Mouse (Mus musculus): ENCODE measurements around the gene Gm20683. TPM values are rescaled to one million over a fixed set of nuclear protein-coding genes. Genes with fewer than 3 reads are reported as not detected.
A peak's percentile ranks its signal among the peaks of the same experiment; 100 is the strongest.

The Gm20683 gene
- total RNA-seq, 2 experiments from 2014 or later = 29.0 to 30.4 TPM

DNA sequence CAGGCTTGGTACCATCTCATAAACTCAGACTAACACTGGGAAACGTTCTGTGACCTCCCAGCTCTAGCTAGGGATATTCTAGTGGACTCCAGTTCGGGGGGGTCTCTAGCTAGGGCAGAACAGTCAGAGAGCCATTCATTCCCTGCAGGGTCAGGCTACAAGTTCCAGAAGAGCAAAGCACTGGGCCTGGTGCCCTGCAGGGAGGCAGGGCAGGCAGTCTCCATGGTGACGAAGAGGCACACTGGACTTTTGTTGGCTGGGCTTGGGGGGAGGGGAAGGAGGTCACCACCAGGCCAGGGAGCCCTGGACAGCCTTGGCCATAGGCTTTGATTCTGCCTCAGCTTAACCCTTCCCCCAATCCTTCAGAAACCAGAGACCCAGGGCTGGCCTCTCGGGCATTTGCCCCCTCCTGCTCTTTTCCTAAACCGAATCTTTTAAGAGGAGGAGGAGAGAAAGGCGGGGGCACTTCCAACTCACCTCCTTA is 45.9 kb downstream of the Gm20683 start, which contains the start of gene AC134908.4:
Gene AC134908.4, minus strand, starts transcription at position 51 of the 484 bp plus-strand sequence.
- DNase-seq = peak; percentile 59 to 70

DNA sequence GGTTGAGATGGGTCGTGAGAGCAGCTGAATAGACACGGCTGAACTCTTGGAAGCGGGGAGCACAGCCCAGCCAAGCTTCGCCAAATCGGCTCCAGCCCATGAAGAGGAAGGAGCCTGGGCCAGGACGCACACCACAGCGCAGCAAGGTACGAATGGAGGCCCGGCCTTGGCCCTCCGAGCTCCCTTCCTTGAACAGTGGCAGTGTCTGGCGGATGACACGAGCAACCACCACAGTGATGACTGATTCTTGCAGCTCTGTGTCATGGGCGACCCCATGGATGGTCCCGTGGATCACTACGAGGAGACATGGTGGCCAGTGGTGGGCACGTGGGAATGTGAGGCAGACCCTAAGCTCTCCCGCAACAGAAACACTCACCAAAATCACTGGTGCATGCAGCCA is 46.6 kb downstream of the Gm20683 start:
- no peak for DNase-seq

DNA sequence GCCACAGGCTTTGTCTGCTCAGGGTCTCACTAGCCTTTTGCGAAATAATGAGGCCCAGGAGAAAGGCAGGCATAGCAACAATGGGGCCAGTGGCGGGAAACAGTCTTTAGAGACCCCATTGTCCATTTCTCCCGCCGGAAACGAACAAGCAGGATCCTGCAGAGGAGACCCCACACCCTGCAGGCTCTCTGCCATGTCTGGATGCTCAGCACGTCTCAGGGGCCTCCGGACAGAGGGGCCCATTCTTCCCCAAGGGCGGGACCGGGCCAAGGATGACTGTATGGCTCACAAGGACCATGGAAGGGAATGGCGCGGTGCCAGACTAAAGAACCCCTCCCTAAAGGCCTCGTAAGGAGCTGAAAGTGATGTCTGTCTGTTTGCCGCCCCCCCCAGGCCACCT is 47.4 kb downstream of the Gm20683 start:
- DNase-seq = no peak

DNA sequence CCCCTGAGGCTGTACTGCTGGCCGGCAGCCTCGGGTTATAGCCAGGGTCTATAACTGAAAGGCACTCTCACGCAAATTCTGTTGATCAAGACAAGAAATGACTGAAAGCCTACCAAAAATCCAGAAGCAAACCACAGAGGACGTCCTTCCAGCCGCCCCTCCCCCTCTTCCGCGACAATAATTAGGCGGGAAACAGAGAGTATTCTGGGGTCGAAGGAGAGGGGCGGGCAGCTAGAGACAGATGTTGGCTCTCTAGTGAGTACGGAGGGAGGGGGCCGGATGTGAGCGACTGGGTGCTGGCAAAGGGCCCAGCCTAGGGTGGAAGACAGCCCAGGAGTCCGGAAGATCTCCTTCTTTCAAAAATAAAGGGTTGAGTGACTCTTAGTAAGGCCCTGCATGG is 48.9 kb downstream of the Gm20683 start, which contains the start of gene Fam173a:
Gene Fam173a, minus strand, starts transcription at position 287 of the 400 bp plus-strand sequence.
- peak; percentile 67 for DNase-seq

DNA sequence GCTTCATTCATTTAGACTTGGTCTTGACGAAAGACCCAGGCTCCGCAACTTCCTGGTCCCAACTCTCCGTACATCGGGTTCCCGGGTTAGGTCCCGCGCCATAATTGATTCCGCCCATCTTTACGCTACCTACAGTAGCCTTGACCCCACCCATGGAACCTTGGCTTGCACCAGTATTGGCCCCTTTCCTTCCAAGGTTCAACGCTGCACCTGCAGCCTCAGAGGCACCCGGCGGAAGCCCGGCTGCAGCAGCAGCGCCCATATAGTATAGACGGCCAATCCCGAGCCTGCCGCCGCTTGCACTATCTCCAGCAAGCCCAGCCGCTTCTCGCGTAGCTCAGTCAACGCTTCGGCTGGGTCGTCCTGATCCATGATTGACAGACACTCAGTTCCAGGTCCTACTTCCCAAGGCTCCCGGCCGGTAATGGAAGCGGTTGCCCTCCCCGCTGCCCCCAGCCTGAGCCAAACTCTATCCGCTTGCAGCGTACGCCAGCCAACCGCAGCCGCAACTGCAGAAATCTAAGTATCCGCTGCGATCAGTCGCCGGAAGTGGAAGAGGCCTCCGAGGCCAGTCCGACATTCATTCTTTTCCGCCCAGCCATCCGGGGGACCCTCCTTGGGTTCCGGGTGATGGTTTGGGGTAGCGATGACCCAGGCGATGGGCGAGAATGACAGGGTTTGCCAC is 49.6 kb downstream of the Gm20683 start:
- DNase-seq = peak; percentile 87 to 88

DNA sequence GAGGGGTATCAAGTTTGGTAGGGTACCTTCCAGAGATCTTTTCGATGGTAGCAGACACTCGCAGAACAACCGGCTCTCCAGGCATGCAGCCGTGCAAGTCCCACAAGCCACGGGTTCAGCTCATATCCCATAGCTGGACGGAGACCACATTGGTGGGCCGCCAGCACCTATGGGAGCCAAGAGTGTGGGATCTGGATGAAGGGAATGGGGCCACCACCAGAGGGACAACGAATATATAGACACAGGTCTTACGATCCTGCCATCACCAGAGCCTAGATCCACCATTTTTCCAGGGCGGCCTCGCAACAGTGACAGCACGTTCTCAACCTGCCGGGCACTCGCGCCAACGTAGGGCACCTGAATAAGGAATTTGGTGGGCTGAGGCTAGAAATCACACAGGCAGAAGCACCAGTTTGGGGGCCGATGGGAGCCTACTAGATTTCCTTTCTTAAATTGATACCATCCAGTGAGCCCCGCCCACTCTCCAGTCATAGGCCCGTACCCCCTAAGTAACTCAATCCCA is 50.2 kb downstream of the Gm20683 start:
- no peak for DNase-seq

DNA sequence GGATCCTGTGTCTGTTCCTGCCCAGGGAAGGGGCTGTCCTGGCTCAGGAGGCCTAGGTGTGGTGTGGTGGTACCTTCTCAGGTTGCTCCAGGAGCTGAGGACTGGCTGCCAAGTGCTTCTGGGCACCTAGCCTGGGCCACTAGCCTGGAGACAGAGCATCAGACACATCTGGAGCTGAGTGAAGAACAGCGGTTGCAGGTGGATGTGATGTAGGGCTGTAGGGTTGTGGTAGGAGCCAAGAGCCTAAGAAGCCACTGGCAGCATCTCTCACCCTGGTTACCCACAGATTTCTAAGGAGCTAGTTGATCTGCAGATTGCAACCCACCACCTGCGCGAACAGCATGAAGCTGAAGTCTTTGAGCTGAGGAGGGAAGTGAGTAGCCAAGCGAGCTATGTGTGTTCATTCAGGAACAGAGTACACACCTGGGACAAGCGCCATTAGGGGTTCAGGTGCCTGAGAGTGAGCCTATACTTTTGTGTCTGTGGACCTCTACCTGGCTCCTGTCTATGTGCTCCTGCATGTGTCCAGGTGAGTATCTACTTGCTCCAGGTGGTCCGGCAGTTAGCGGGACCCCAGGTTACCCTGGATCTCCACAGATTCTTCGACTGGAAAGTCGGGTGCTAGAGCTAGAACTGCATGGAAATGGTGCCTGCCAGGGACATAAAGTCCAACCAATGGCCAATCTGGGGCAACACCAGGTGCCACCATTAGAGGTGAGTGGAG is 54.6 kb downstream of the Gm20683 start:
- no peak for DNase-seq

DNA sequence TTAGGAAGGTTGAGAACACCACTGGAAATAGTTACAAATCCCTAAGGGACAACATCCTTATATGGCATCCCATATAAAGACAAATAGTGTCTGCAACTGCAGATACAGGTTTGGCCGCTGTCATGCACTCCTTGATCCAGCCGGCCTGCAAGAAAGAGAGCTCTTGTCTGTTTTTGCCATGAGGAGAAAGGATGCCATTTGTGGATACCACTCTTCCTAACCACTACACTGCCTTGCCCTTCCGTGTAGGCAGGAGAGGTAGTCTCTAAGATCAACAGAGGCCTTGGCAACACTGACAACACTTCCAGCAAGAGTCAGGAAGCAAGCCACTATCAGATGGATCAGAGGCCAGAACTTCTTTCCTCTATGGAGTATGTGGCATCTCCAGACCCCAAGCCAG is 55.3 kb downstream of the Gm20683 start, which contains the start of gene Ccdc78:
Gene Ccdc78, plus strand, starts transcription at position 301 of the 400 bp plus-strand sequence.
- DNase-seq = no peak

DNA sequence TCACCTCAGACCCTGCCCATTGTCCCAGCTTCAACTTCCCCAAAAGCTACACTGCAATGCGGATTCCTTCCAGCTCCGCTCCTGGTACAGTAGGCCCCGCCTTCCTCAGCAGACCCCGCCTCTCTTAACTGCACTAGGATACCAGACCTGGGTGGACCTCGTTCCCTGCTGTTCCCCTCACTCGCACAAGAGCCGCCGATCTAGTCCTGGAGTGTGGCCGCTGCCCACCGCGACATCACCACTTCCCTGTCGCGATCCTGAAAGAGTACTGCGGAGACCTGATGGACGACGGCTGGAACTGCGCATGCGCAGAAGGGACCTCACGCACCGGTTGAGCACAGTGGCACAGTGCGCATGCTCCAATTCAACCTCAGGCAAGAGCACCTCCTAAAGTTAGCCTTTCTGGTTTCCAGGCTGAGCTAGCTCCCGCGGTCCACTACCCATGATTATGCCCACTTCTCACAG is 56.2 kb downstream of the Gm20683 start, which contains the start of gene Haghl:
Gene Haghl, minus strand, starts transcription at position 393 of the 465 bp plus-strand sequence.
- peak; percentile 94 to 95 for DNase-seq

Small RNA genes within 50 kb of the gene (microRNA-seq; reads per million reads assigned to microRNA genes)
- 1.7 to 2.7 reads per million in 2 experiments for gene Mir3082

Other genes starting within 250 kb of the Gm20683 start
- gene Gng13, start 124.6 kb downstream of the Gm20683 start, total RNA-seq (2021) = 100 to 1,000 TPM; 111 to 127 TPM
- gene Chtf18, start 114.3 kb downstream of the Gm20683 start, total RNA-seq (2021) = 1 to 10 TPM in 1 of 2 experiments, under 1 TPM in 1; 0.73 to 1.6 TPM
- gene Rpusd1, start 114.1 kb downstream of the Gm20683 start, total RNA-seq (2021) = 10 to 100 TPM; 50.0 to 52.5 TPM
- under 1 TPM in 1 of 2 experiments, not detected in 1; 0.12 TPM for gene Mslnl, start 105.7 kb downstream of the Gm20683 start, total RNA-seq (2021)
- under 1 TPM; 0.66 to 0.77 TPM for gene Msln, start 87.4 kb downstream of the Gm20683 start, total RNA-seq (2021)
- 10 to 100 TPM; 35.1 to 37.5 TPM for gene Narfl, start 68.0 kb downstream of the Gm20683 start, total RNA-seq (2021)
- gene Haghl, start 56.1 kb downstream of the Gm20683 start, total RNA-seq (2021) = 100 to 1,000 TPM in 1 of 2 experiments, 10 to 100 TPM in 1; 98.1 to 107 TPM
- gene Ccdc78, start 55.2 kb downstream of the Gm20683 start, total RNA-seq (2021) = under 1 TPM; 0.20 to 0.25 TPM
- gene Fam173a, start 48.9 kb downstream of the Gm20683 start, total RNA-seq (2021) = 10 to 100 TPM; 80.7 to 93.1 TPM
- under 1 TPM in 1 of 2 experiments, not detected in 1; 0.81 TPM for gene AC134908.4, start 46.1 kb downstream of the Gm20683 start, total RNA-seq (2021)
- gene Metrn, start 44.6 kb downstream of the Gm20683 start, total RNA-seq (2021) = 10 to 100 TPM; 73.2 to 85.6 TPM
- 100 to 1,000 TPM; 643 to 644 TPM for gene Fbxl16, start 32.7 kb downstream of the Gm20683 start, total RNA-seq (2021)
- 10 to 100 TPM; 25.4 to 27.3 TPM for gene Wdr24, start 18.1 kb downstream of the Gm20683 start, total RNA-seq (2021)
- gene Jmjd8, start 12.9 kb downstream of the Gm20683 start, total RNA-seq (2021) = 10 to 100 TPM; 58.1 to 61.0 TPM
- gene Stub1, start 8.4 kb downstream of the Gm20683 start, total RNA-seq (2021) = 100 to 1,000 TPM; 163 to 164 TPM
- 10 to 100 TPM; 47.9 to 49.0 TPM for gene Rhbdl1, start 4.5 kb downstream of the Gm20683 start, total RNA-seq (2021)
- 100 to 1,000 TPM; 102 to 103 TPM for gene Rhot2, start 3.1 kb upstream of the Gm20683 start, total RNA-seq (2021)
- 10 to 100 TPM; 19.2 to 26.2 TPM for gene Wdr90, start 19.7 kb upstream of the Gm20683 start, total RNA-seq (2021)
- 10 to 100 TPM; 25.4 to 28.9 TPM for gene Mcrip2, start 27.0 kb upstream of the Gm20683 start, total RNA-seq (2021)
- gene Mettl26, start 33.3 kb upstream of the Gm20683 start, total RNA-seq (2021) = 10 to 100 TPM; 36.3 to 37.7 TPM
- 1 to 10 TPM; 1.8 to 2.4 TPM for gene Wfikkn1, start 39.1 kb upstream of the Gm20683 start, total RNA-seq (2021)
- 10 to 100 TPM; 49.6 to 55.5 TPM for gene Rab40c, start 78.0 kb upstream of the Gm20683 start, total RNA-seq (2021)
- 100 to 1,000 TPM; 125 to 129 TPM for gene Pigq, start 103.2 kb upstream of the Gm20683 start, total RNA-seq (2021)
- gene Nhlrc4, start 103.2 kb upstream of the Gm20683 start, total RNA-seq (2021) = under 1 TPM; 0.17 to 0.61 TPM
- gene A930017K11Rik, start 110.8 kb upstream of the Gm20683 start, total RNA-seq (2021) = under 1 TPM; 0.95 to 0.96 TPM
- 10 to 100 TPM; 52.5 to 60.2 TPM for gene Capn15, start 144.0 kb upstream of the Gm20683 start, total RNA-seq (2021)
- gene Rab11fip3, start 227.8 kb upstream of the Gm20683 start, total RNA-seq (2021) = 100 to 1,000 TPM in 1 of 2 experiments, 10 to 100 TPM in 1; 99.5 to 112 TPM
- 10 to 100 TPM; 25.5 to 26.5 TPM for gene Decr2, start 248.6 kb upstream of the Gm20683 start, total RNA-seq (2021)

Measured in layer of hippocampus, postnatal 36 days (tissue).